Mouse (Mus musculus) T-helper 17 cell (primary cell): ENCODE measurements around the gene Tbc1d14.

Source experiments
- in situ Hi-C, 2 experiments: fragments of 300-600 bp; cut with MboI, MseI; formaldehyde crosslinking; loops; 1 replicate in 1 of 2; 2 replicates in 1 of 2; pipeline ENCODE4 v1.15.1; 2025; ENCODE audit warnings: high pct_unique_total_duplicates in 2 of 2

Tbc1d14 gene

GRCm38 (mm10) chr5:36579967-36580366 is 13.1 kb downstream of the Tbc1d14 start:
- in situ Hi-C loops = loop anchor here (5.0 kb wide), 3 partner anchors 53 to 118 kb away; partner anchors contain the start of genes Ccdc96 (in 1 of the 2), Grpel1 (in 1 of the 2) and Tada2b (in 1 of the 2)

GRCm38 (mm10) chr5:36578982-36579381 is 14.1 kb downstream of the Tbc1d14 start:
- in situ Hi-C loops = no loop called here

DNA sequence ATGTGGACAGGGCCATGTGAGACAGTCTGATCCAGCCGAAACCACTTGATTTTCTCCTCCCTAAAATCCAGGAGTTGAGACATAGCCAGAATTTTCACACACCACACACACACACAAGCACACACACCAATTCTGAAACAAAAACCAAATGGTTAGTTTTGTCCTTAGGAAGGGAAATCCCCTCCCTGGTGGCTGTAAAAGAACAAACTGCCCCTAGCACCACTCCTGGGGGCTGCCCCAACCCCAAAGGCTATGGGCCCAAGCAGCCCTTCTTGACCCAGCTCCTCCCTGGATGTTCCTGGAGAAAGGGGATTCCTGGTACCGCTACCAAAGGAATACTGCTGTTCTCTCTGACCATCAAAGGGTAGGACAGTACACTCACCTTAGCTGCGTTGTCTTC is 16.6 kb downstream of the Tbc1d14 start:
- in situ Hi-C loops = no loop called here

DNA sequence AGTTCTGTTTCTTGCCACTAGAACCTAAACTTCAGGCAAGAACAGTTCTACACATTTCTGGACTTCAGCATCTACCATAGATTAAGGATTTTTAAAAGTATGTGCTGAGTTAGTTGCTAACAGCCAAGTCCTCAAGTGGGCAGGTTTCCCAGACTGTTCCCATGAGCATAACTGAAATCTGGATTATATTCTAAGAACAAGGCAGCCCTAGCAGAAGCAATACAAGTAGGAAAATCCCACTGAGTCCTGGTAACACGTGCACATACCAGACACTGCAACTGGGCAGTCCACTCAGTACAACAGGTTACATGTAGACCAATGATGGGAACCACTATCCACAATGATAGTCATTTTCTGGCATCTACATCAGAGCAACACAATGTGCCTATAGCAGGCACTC is 17.3 kb downstream of the Tbc1d14 start:
- in situ Hi-C loops = no loop called here

DNA sequence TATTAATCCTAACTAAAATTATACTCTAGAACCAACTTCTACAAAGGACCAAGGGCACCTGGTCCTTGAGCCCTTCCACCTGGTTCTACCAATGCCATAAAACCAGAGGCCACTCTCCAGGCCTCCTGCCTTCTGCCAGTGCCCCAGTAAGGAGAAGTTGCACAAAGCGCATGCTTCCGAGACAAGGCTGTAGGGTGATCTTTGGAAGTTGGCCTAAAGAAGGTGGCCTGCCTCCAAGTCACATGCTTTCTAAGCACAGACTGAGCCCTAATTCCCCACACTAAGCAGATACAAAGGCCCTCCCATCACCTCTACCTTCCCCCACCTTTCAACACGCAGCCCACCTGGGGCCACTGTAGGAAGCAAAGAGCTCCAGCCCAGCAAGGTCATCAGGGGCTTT is 17.8 kb downstream of the Tbc1d14 start:
- in situ Hi-C loops = no loop called here

DNA sequence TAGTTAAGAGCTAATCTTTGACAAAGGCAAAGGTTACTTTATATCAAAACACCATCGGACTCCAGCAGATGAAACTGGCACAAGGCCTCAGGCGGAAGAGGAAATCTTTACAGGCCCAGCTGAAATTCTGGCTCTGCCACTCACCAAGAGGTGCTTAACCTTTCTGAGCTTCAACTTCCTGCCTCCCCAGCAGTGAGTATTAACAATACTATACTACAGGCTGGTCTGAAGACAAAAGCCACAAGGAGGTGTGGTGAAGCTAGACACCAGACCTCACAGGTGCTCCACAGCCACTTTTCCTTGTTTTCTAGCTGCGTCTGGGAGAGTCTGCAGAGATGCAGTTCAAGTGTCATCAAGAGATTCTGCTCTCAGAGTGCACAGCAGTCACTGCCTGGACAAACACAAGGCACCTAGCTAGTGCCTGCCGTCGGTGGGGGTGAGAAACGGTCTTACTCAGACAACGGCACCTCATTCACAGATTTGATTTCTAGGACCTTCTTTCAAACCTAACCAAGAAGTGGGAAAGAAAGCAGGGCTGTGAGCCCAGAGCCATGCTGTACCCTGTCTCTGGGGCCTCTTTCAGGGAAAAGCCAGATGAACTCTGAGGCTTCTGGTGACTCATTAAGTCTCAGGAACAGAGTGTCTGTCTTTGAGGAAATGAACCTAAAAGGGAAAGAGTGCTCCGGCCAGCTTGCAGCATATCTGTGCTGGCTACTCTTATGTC is 18.8 kb downstream of the Tbc1d14 start:
- in situ Hi-C loops = no loop called here

GRCm38 (mm10) chr5:36573354-36573753 is 19.7 kb downstream of the Tbc1d14 start:
- in situ Hi-C loops = no loop called here

DNA sequence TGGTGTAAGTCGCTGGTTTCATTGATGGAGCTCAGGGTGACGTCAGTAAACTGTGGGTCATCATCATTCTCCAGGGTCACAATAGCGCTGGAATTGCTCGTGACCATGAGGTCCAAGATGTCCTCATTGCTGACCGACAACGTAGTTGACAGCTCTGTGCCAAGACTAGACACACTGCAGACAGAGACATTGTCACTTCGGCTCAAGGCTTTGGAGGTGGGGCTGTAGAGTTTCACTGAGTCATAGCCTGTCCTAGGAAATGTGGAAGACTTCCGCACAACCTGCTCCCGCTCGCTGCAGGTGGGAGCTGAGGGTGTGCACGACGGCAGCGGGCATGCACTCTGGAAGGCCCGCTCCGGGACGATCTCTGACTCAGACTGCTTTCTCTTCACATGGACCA is 21.7 kb downstream of the Tbc1d14 start:
- in situ Hi-C loops = no loop called here

DNA sequence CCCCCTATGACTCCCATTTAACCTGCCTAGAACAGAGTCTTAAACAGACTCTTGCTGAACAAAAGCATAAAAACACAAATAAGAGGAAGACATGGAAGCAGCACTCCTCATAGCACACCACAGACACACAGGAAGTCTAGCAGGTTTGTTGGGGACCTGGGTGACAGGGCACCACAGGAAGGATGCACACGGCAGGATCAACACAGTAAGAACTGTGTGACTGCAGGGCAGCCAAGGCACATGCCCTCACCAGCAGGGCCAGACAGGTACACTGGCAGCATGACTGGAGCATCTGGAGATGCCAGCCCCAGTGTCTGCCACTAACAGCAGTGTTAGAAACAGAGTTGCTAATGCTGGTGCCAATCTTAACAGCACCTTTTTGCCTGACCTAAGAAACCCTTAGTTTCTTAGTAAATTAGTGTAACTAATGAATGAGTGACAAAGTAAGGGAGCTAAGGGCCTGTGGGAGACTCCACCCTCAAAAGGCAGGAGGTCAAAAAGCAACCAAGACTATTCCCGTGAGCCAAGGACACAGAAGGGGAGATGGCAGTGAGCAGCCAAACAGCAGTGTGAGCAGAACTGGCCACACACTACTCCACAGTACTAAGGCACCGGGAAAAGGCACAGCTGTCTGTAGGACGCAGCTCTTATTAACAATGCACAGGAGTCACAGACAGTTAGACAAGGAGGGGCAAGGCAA is 22.4 kb downstream of the Tbc1d14 start:
- in situ Hi-C loops = no loop called here

GRCm38 (mm10) chr5:36570098-36570497 is 23.0 kb downstream of the Tbc1d14 start:
- in situ Hi-C loops = no loop called here

DNA sequence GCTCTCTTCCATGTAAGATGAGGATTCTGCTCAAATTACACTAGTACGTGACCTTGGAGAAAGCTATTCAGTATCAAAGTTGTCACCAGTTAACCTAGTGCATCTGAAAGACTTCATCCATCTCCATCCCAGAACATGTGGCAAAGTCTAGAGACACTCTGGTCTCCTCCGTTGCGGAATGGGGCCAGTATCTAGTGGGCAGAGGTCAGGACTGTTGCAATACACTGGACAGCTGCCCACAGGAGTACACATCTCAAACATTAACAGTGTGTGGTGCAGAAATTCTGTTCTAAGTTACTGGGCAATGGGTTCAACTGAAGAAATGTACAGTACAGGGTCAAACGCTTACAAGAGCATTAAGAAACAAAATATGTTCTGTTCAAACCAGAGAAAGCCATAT is 25.0 kb downstream of the Tbc1d14 start:
- in situ Hi-C loops = no loop called here

DNA sequence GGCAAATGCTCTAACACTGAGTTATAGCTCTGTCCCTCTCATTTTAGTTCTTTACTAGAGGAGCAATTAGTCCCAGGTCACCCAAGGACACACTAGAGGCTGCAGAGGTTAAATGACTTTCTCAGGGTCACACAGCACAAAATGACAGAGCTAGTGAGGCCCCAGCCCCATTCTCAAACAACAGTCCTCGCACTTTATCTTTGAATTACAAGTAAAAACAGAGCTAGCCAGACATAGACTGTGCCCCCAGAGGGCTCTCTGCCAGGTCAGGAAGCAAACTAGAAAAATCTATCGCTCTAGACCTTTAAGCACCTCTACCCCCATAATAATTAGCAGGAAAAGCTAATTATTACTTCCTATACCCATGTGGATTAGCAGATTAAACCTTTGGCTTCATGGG is 25.4 kb downstream of the Tbc1d14 start:
- in situ Hi-C loops = no loop called here

GRCm38 (mm10) chr5:36564530-36564929 is 28.5 kb downstream of the Tbc1d14 start:
- in situ Hi-C loops = no loop called here

DNA sequence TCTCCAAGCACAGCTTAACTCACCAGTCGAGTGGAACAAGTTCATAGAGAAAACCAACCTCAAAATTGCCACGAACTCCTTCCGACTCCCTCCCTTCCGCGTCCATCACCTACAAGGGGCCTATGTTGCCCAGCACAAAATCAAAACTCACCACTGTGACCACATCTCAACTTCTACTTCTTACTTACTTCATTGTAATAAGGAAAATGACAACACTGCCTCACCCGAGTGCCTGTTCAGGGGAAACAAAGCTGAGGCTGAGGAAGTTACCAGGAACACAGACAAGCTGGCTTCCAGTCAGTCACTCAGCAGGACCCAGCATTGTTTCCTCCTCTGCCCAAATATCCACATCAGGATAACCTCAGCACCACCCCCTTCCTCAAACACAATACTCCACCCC is 29.3 kb downstream of the Tbc1d14 start:
- in situ Hi-C loops = no loop called here

DNA sequence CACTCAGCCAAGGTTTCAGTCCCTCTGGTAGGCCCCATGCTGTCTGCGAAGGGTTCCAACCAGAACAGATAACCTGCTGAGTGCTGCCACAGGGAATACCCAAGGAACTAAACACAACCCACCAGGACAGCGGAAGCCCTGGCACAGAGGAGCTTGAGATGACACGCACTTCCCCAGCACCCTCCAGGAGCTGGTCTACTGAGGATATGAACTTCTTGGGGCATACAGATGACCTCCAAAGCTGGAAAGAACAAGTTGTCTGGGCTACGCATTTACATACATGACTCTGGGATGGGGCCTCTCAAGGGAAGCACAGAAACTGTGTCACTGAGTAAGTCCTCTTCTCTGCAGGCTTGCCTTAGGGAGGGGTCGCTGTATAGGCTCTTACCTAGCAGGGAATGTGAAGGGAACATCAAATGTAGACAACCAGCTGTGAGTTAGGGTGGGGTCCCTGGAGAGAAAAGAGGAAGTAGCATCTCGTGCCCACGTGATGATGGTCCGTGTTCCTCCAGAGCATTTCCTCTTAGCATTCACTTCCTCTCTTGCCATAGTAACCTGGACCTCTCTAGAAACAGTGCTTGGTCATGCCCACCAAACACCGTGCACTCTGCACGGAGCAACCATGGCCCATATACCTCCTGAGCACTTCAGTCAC is 30.2 kb downstream of the Tbc1d14 start:
- in situ Hi-C loops = no loop called here

DNA sequence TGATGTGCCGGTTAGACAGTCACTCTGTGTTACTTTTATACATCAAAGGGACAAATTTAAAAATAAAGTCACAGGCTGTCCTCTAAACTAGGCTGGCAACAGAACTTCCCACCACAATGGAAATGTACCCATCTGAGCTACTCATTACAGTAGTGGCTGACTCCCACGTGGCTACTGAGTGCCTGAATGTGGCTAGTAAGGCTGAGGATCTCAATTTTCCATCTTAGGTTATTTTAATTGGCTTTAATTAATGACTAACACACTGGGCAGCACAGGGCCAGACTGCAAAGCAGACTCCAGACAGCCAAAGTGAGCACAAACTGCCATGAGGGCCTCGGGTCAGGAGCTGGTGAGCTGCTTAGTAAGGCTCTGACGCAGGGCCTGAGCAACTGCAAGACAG is 31.6 kb downstream of the Tbc1d14 start:
- in situ Hi-C loops = no loop called here

- in situ Hi-C loops = no loop called here
These were observed 32.6 kb downstream of the Tbc1d14 start for GRCm38 (mm10) chr5:36560490-36560889.

DNA sequence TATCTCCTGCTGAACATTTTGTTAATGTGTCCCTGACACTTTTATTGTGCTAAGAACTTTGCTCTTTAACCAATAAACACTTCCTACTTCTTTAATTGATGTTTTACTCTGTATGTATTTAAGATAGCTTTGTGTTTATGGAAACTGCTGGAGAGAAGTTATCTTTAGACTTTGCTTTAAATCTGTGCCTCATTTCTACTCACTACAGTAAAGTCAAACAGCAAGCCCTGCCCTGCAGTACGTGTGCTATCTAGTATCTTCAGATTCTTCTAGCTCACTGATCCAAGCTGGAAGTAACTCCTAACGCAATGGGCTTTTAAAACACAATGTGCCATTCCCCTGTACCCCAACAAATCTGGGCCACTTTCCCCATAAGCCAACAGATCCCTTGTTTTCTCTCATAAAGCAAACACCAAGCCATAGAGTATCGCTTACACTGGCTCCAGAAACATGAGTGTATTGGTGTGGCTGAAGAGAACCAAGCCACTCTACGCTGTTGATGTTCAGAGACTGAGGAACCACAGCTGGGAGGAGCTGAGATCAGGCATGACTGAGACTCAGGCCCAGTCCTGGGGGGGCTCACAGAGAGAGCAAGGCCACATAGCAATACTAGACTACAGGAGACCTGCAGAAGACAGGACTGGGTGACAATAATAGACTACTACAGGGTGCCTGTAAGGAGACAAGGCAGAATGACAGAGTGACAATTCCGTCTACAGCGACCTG is 33.4 kb downstream of the Tbc1d14 start:
- in situ Hi-C loops = no loop called here

GRCm38 (mm10) chr5:36559106-36559505 is 34.0 kb downstream of the Tbc1d14 start:
- in situ Hi-C loops = no loop called here

DNA sequence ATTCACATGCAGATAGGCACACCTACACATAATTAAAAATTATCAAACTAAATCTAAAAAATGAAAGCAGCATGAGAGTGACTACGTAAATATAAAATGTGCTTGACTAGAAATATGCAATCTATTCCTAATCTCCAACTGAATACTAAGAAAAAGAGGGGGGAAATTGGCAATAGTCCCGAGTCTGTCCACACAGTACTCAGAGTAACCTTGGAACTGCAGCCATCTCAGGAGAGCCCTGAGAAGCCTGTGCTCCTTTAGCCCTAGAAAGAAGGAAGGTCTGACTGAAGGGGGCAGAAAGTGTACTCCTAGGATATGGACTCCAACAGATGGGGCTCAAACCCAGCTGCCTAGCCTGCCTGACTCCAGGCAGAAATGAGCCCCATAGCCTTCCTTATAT is 34.5 kb downstream of the Tbc1d14 start:
- in situ Hi-C loops = no loop called here

DNA sequence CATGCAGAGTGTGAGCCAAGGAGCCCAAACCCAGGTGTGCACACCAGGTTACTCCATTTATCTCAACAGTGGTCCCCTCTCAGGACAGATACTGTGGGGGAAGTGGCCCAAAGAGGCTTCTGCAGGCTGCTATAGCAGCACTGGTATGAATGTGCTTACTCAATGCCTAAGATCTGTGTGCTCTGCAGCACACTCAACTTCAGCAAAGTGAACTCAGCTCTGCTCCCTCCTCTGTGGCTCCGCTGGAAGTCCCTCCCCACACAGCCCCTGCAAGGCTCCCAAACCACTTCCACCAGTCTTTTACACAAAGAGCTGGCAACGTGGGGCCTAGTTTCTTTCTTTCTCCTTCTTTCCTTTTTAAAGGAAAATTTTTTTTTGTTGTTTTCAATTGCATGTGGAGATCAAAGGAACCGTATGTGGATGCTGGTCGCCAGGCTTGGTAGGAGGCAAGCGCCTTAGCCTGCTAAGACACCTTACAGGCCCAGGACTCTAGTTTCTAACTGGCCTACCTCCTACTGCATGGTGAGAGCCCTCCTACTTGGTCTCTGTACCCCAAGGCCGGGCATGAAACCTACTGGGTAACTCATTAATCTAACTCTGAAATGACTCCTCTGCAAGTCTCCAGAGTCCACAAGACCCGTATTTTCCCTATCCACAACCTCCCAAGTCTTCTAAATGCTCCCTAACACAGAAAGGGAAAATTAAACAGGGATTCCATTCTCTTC is 35.3 kb downstream of the Tbc1d14 start:
- in situ Hi-C loops = no loop called here
